Mouse (Mus musculus): Measurements from ENCODE around the gene Ankrd54.
"Not testable (repeated sequence)": the region's sequence is repeated elsewhere in the genome, so short reads cannot be mapped to it uniquely, and the experiment has no call there.

Ankrd54 gene

GRCm38 (mm10) chr15:79007836-79008235 lies 54.9 kb downstream of the Ankrd54 start:
- DNase-seq = not testable (repeated sequence)

- DNase-seq = no peak
These were observed 55.6 kb downstream of the Ankrd54 start for GRCm38 (mm10) chr15:79007059-79007458.

- DNase-seq = no peak
These were observed 56.1 kb downstream of the Ankrd54 start for GRCm38 (mm10) chr15:79006638-79007037.

- DNase-seq = no peak
These were observed 57.1 kb downstream of the Ankrd54 start for GRCm38 (mm10) chr15:79005581-79005980.

All from cerebellum, postnatal 36 days (tissue).